Mouse (Mus musculus) myocyte (in vitro differentiated cells): ENCODE results near the gene Mrpl57.

ENCODE experiments used
- CEBPB ChIP-seq: IDR thresholded peaks from 2 replicates; pipeline ENCODE4 v1.6.1; 2011; ENCODE audit warnings: mild to moderate bottlenecking, moderate library complexity; ENCODE audit not compliant: poor library complexity, insufficient read depth, severe bottlenecking
- E2F4 ChIP-seq: IDR thresholded peaks from one replicate; pipeline ENCODE4 v1.6.1; 2011; ENCODE audit warnings: mild to moderate bottlenecking, control low read depth, moderate library complexity; ENCODE audit not compliant: insufficient read depth
- MAX ChIP-seq: IDR thresholded peaks from one replicate; pipeline ENCODE4 v1.6.1; 2011; ENCODE audit warnings: low read depth, mild to moderate bottlenecking, control low read depth
- MYOD1 ChIP-seq, 3 experiments: IDR thresholded peaks; one replicate each; pipeline ENCODE4 v1.6.1; 2011; ENCODE audit warnings: control low read depth in 2 of 3, low read depth in 2 of 3, mild to moderate bottlenecking in 2 of 3, moderate library complexity in 1 of 3; ENCODE audit not compliant: insufficient read length in 2 of 3, control insufficient read depth in 1 of 3
- MYOG ChIP-seq, 3 experiments: IDR thresholded peaks; one replicate each; pipeline ENCODE4 v1.6.1; 2011; ENCODE audit warnings: control low read depth in 2 of 3, low read depth in 2 of 3, mild to moderate bottlenecking in 2 of 3; ENCODE audit not compliant: insufficient read length in 2 of 3, control insufficient read depth in 1 of 3, insufficient read depth in 1 of 3
- POLR2A ChIP-seq: IDR thresholded peaks from one replicate; pipeline ENCODE4 v1.6.1; 2011; ENCODE audit warnings: low read depth, mild to moderate bottlenecking, control low read depth, moderate library complexity; ENCODE audit not compliant: insufficient read length
- POLR2AphosphoS2 ChIP-seq: IDR thresholded peaks from one replicate; pipeline ENCODE4 v1.6.1; 2011; ENCODE audit warnings: low read depth, control low read depth; ENCODE audit not compliant: insufficient read length
- REST ChIP-seq: IDR thresholded peaks from one replicate; pipeline ENCODE4 v1.6.1; 2011; ENCODE audit warnings: mild to moderate bottlenecking, control low read depth, moderate library complexity; ENCODE audit not compliant: insufficient read depth, insufficient read length
- TCF12 ChIP-seq: IDR thresholded peaks from one replicate; pipeline ENCODE4 v1.6.1; 2011; ENCODE audit warnings: mild to moderate bottlenecking, control low read depth; ENCODE audit not compliant: poor library complexity, insufficient read depth, severe bottlenecking
- TCF3 ChIP-seq: IDR thresholded peaks from one replicate; pipeline ENCODE4 v1.6.1; 2011; ENCODE audit warnings: low read depth, control low read depth; ENCODE audit not compliant: insufficient read length
- USF1 ChIP-seq: IDR thresholded peaks from one replicate; pipeline ENCODE4 v1.6.1; 2011; ENCODE audit warnings: low read depth, mild to moderate bottlenecking, control low read depth, moderate library complexity

GRCm38 (mm10) chr14:57859520-57859919 is 33.5 kb downstream of the Mrpl57 start:
- TF ChIP-seq E2F4 (no peak), USF1 (no peak), POLR2A (no peak), MAX (no peak), MYOG (IDR thresholded peaks at IDR 0.05; ENCODE audit: control insufficient read depth in 1 of 3, insufficient read depth in 1 of 3, insufficient read length in 2 of 3, low read depth in 2 of 3) (no peak), TCF3 (no peak), TCF12 (no peak), MYOD1 (IDR thresholded peaks at IDR 0.05; ENCODE audit: control insufficient read depth in 1 of 3, insufficient read length in 2 of 3, low read depth in 2 of 3) (no peak), CEBPB (no peak), POLR2AphosphoS2 (no peak), REST (no peak)
